Mouse (Mus musculus): Measurements from ENCODE around the gene Hmg20a. TPM values are rescaled to one million over a fixed set of nuclear protein-coding genes. Genes with fewer than 3 reads are reported as not detected.

Gene Hmg20a
- total and polyA plus RNA-seq, 2 experiments from 2014 or later = 30.1 to 34.3 TPM

DNA sequence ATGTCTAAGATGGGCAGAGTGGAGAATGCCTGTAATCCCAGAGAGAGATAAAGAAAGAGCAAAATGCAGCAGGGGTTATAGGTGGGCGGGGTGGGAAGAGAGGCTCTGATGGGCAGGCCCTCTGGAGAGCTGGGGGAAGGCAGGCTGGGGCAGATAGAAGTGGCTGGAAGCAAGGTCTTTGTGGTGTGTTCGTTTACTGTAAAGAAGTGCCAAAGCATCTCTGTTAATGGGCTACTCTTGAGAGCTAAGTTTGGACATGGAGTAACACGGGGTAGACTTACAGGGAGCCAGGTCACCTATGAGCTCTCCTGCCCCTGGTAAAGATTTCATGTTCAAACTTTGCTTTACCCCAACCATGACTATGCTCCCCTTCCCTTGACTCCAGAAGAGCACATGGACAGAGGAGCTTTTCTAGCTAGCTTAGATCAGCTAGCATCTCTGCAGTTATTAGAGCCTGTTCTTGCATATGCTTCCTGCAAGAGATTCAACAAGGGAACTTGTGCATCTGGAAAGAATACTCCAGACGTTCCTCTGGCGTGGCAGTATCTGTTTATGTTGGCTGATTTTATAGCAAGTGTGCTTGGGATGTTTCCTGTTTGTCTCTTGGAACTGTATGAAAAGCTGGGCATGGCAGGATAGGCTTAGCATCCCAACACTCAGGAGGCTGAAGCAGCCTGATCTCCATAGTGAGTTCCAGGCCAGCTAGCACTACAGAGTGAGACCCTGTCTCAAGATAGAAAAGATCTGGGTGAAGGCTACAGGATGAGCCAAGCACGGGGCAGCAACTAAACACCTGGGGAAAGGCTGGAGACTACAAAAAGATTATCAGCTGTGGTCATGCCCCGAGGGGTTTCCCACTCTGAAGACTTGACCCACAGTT, 85.5 kb downstream of the Hmg20a start:
- no peak overlapping the region for H3K9ac ChIP-seq (replicated peaks; ENCODE audit: low read depth, low read length)
- no peak for DNase-seq (ENCODE audit: low spot score)
- H3K36me3 ChIP-seq (replicated peaks; ENCODE audit: control insufficient read depth, insufficient read depth, low read length) = no peaks in the 10 kb centered on the region
- no peak for TF ChIP-seq CTCF (IDR thresholded peaks at IDR 0.05; ENCODE audit: low read depth)
- H3K4me3 ChIP-seq (ENCODE audit: low read depth, low read length) = no peak overlapping the region
- H3K27ac ChIP-seq (ENCODE audit: low read depth) = peak overlapping the region; percentile 99
- no peaks in the 10 kb centered on the region for H3K9me3 ChIP-seq (replicated peaks; ENCODE audit: control insufficient read depth, low read length)
- H3K4me1 ChIP-seq (ENCODE audit: control insufficient read depth, insufficient read depth) = peaks cover 66% of the 10 kb centered on the region
- no peak overlapping the region for H3K4me2 ChIP-seq (ENCODE audit: low read depth, low read length)
- ATAC-seq (ENCODE audit: insufficient read depth, low read depth) = no peak
- 38% methylated on average over 7 of the region's 7 CpGs for WGBS
- H3K27me3 ChIP-seq (ENCODE audit: control insufficient read depth, insufficient read depth, low read length) = no peaks in the 10 kb centered on the region

DNA sequence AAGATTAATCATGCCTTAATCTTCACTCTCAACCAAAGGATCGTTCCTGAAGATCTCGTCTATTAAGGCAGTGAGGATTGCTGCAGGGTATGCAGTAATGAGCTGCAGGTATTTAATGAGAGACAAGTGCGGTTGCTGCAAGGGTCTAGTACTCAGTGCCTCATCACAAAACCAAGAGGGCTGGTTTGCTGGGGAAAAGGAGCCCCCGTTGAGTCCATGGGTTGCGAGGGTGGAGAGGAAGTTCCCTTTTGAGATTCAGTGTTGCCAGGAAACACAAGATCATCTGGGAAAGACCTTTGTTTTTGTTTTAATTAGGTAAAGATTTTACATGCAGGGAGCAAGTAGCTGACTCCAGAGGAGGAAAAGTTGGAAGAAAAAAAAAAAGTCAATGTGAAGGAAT, 86.1 kb downstream of the Hmg20a start:
- Histone ChIP-seq H3K9ac (replicated peaks; ENCODE audit: low read depth, low read length) (no peak overlapping the region), H3K36me3 (replicated peaks; ENCODE audit: control insufficient read depth, insufficient read depth, low read length) (no peaks in the 10 kb centered on the region), H3K27ac (ENCODE audit: low read depth) (peak overlapping the region; percentile 99), H3K4me2 (ENCODE audit: low read depth, low read length) (no peak overlapping the region), H3K4me3 (ENCODE audit: low read depth, low read length) (no peak overlapping the region), H3K4me1 (ENCODE audit: control insufficient read depth, insufficient read depth) (peaks cover 60% of the 10 kb centered on the region), H3K9me3 (replicated peaks; ENCODE audit: control insufficient read depth, low read length) (no peaks in the 10 kb centered on the region), H3K27me3 (ENCODE audit: control insufficient read depth, insufficient read depth, low read length) (no peaks in the 10 kb centered on the region)
- DNase-seq (ENCODE audit: low spot score) (no peak), ATAC-seq (ENCODE audit: insufficient read depth, low read depth) (no peak)
- TF ChIP-seq EP300 (IDR thresholded peaks at IDR 0.05; ENCODE audit: low read depth) = no peak
- TF ChIP-seq CTCF (IDR thresholded peaks at IDR 0.05; ENCODE audit: low read depth) = no peak
- WGBS = 59% methylated on average over 5 of the region's 5 CpGs

DNA sequence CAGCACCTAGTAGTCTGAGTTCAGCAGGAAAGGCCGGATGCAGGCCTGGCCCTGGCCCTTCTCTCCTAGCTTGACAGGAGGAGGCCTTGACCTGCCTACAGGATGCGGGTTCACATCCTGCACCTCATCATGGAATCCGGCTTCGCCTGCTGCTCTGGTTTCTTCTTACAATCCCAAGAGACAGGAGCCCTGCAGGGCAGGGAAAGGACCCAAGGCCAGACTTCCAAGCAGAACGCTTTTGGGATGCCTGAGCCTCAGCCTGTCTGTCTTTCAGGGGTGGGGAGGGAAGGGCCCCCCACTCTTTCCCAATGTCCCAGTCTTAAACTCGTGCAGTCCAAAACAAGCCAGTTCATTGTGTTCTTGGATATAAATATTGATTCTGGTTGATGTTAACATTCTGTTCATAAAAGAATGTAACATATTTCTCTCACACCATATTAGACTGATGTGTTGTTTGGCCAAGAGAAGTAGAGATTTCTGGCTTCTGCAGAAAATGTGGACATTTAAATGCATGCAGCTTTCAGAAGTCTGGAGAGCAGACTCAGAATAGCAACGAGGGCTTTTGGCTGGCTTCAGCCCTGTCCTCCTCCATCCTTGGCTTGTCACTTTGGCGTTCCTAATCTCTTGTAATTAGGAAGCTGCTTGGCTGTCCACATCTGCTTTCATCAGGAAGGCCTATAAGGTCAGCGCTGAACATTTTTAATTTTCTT, 86.8 kb downstream of the Hmg20a start:
- Histone ChIP-seq H3K9ac (replicated peaks; ENCODE audit: low read depth, low read length) (no peak overlapping the region), H3K36me3 (replicated peaks; ENCODE audit: control insufficient read depth, insufficient read depth, low read length) (no peaks in the 10 kb centered on the region), H3K9me3 (replicated peaks; ENCODE audit: control insufficient read depth, low read length) (no peaks in the 10 kb centered on the region), H3K27me3 (ENCODE audit: control insufficient read depth, insufficient read depth, low read length) (no peaks in the 10 kb centered on the region), H3K4me2 (ENCODE audit: low read depth, low read length) (peak overlapping the region; percentile 85), H3K4me3 (ENCODE audit: low read depth, low read length) (peak overlapping the region; percentile 50; the same call in 1 of the 2 replicates), H3K27ac (ENCODE audit: low read depth) (peak overlapping the region; percentile 99), H3K4me1 (ENCODE audit: control insufficient read depth, insufficient read depth) (peaks cover 59% of the 10 kb centered on the region)
- ATAC-seq (ENCODE audit: insufficient read depth, low read depth) = peak; percentile 6; the same call in 1 of the 2 replicates
- no peak for DNase-seq (ENCODE audit: low spot score)
- TF ChIP-seq CTCF (IDR thresholded peaks at IDR 0.05; ENCODE audit: low read depth) (no peak), EP300 (IDR thresholded peaks at IDR 0.05; ENCODE audit: low read depth) (peak; percentile 58; the same call in 1 of the 2 replicates)
- 42% methylated on average over 9 of the region's 9 CpGs for WGBS

GRCm38 (mm10) chr9:56505793-56506755, 87.7 kb downstream of the Hmg20a start:
- WGBS = under 1% methylated on average over 31 of the region's 31 CpGs
- H3K4me1 ChIP-seq (ENCODE audit: control insufficient read depth, insufficient read depth) = peaks cover 56% of the 10 kb centered on the region
- peak; percentile 76 for ATAC-seq (ENCODE audit: insufficient read depth, low read depth)
- H3K9ac ChIP-seq (replicated peaks; ENCODE audit: low read depth, low read length) = peak overlapping the region; percentile 69
- no peaks in the 10 kb centered on the region for H3K27me3 ChIP-seq (ENCODE audit: control insufficient read depth, insufficient read depth, low read length)
- H3K4me2 ChIP-seq (ENCODE audit: low read depth, low read length) = peak overlapping the region; percentile 85
- H3K27ac ChIP-seq (ENCODE audit: low read depth) = peak overlapping the region; percentile 99
- peak; percentile 91 for TF ChIP-seq CTCF (IDR thresholded peaks at IDR 0.05; ENCODE audit: low read depth)
- peak; percentile 40; the same call in 1 of the 2 replicates for TF ChIP-seq EP300 (IDR thresholded peaks at IDR 0.05; ENCODE audit: low read depth)
- no peaks in the 10 kb centered on the region for H3K36me3 ChIP-seq (replicated peaks; ENCODE audit: control insufficient read depth, insufficient read depth, low read length)
- H3K4me3 ChIP-seq (ENCODE audit: low read depth, low read length) = peak overlapping the region; percentile 50
- no peaks in the 10 kb centered on the region for H3K9me3 ChIP-seq (replicated peaks; ENCODE audit: control insufficient read depth, low read length)
- DNase-seq (ENCODE audit: low spot score) = peak; percentile 92
